Mouse (Mus musculus) ovary, postnatal 10 days (tissue): ENCODE data around the gene Nid1.

ENCODE experiments used
- DNase-seq: peaks from one replicate; pipeline ENCODE4 v3.0.0; 2022; ENCODE audit warnings: low spot score

Gene Nid1

GRCm38 (mm10) chr13:13546792-13547191 lies 109.4 kb downstream of the Nid1 start:
- no peak for DNase-seq

DNA sequence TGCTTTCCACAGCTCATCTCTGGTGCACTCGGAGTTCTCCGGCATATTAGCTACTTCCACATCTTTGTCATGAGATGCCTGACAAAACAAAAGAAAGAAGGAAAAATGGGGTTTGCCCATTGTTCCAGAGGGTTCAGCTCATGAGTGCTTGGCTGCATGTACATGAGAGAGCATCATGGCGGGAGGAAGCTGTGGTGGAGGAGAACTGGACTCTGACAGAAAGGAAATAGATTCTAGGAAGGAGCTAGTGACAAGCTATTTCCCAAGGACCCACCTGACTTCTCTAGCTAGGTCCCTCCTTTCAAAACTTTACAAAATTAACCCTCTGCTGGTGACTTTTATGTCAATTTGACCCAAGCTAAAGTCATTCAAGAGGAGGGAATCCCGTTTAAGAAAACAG lies 110.5 kb downstream of the Nid1 start:
- DNase-seq: no peak

DNA sequence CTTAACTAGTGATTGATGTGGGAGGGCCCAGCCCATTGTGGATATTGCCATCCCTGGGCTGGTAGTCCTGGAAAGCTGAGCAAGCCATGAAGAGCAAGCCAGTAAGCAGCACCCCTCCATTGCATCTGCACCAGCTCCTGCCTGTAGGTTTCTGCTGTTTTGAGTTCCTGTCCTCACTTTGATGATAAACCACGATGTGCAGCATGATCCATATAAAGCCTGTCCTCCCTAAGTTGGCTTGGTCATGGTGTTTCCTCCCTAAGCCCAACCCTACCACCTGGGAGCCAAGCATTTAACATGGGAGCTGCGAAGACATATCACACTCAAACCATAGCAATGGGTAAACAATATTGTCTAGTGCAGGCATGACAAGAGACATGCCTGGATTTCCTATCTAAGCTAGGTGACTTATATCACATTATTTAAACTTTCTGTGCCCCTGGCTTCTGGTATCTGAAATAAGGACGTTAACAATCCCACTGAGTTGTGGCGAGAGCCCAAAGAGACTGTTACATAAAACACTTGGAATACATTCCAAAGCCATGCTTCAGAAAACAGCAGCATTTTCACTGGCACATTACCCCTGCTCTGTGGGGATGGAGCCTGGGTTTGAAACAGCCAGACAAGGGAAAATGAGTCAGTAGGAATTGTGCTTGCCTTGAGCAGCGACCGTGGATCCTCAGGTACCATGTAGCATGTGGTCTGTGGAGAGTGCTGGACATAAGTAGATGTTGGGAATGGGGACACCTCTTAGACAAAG lies 111.3 kb downstream of the Nid1 start:
- DNase-seq: no peak

DNA sequence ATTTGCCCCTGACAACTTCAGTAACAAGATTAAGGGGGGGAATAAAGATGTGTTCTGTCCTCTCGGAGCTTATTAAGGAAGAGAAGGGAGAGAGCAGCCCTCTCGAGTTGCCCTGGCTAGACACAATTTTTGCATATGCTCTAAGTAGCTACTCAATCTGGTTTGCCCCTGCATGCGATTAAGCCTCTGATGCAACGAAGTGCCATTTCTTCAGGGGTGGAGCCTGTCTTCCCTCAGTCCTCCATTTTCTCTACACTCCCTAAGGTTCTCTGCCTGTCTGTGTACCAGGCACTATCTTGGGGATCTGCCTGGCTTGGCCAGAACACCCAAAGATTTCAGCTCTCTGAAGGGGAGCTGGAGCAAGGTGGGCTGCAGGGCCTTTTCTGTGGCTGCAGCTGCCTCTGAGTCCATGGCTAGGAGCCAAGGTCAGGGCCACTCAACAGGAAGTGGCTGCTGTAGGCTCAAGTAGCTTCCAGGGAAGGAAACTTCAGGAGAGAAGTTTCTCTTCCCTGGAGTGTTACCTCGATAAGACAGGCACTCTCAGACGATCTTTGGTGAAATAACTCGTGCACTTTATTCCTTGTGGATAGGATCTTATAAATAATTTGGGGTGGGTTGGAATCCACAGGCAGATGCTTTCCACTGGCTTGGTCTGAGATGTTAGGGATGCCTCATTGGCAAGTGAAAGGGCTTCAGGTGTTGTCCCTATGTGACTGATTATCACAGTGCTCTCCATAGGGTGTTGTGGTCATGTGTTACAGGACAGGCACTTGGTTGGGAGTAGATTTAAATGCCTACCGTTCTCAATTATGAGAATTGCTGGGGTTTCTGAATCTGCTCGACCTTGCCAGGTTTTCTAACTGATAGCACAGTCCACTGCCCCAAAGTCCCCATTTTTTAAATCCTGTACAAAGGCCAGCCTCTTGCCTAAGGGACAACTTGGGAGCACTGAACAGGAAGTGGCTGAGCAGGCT lies 112.6 kb downstream of the Nid1 start:
- DNase-seq: no peak

DNA sequence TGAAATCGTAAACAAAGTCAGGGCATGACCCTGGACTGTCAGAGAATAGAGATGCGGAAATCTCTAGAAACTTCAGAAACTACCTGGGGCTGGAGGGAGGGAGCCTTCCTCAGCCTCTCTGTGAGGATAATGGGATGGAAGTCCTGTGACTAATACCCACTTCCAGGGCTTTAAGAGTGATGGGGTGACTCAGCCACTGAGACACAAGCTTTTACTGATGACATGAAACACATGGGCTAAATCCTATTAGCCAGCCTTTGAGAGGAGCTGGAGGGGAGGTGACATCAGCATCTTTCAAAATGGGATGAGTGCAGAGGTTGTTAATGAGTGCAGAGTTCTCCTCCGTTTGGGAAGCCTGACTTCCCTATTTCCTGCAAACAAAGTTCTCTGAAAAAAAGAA lies 114.7 kb downstream of the Nid1 start:
- no peak for DNase-seq

- no peak for DNase-seq
Measured at GRCm38 (mm10) chr13:13553660-13554059, 116.3 kb downstream of the Nid1 start.

GRCm38 (mm10) chr13:13555196-13555595 lies 117.8 kb downstream of the Nid1 start:
- no peak for DNase-seq

- DNase-seq: no peak
Measured at GRCm38 (mm10) chr13:13557001-13557743, 119.8 kb downstream of the Nid1 start.

GRCm38 (mm10) chr13:13558251-13558650 lies 120.9 kb downstream of the Nid1 start:
- no peak for DNase-seq

DNA sequence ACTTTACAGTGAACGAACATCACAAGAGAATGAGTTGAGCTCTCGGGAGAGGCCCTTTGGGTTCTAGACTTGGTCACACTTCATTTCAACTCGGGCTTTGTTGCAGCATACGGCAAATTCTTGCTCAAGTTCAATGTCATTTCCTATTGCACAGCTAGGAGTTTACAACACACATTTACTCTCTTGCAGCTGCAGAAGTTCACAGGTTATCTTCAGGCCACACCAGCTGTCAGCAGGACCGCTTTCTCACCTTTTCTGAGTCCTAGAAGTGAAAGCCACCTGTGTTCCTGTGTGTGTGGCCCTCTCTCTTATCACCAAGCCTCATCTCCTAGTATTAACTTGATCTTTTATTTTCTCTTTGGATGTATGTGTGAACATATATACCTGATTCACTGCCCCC lies 121.5 kb downstream of the Nid1 start:
- DNase-seq: no peak
